Mouse (Mus musculus) lung, embryonic 16.5 days (tissue): ENCODE measurements around the gene Wapl. TPM values are rescaled to one million over a fixed set of nuclear protein-coding genes. Genes with fewer than 3 reads are reported as not detected.

Experiments used
- ATAC-seq: fragments of 200-750 bp; cut with Nextera tagmentation; 2 replicates; pipeline ENCODE4 v1.8.0; 2017; ENCODE audit warnings: low read depth, mild to moderate bottlenecking, moderate library complexity
- H3K27ac ChIP-seq: fragments of 300-500 bp; sonication (generic); 2 replicates; pipeline ENCODE4 v1.5.1; 2014; ENCODE audit warnings: mild to moderate bottlenecking, control low read depth, low read length
- H3K27me3 ChIP-seq: fragments of 300-500 bp; sonication (generic); 2 replicates; pipeline ENCODE4 v1.6.1; 2014; ENCODE audit warnings: low read depth, low read length, mixed read lengths; ENCODE audit not compliant: control insufficient read depth, insufficient read depth
- H3K36me3 ChIP-seq: fragments of 300-500 bp; sonication (generic); 2 replicates; pipeline ENCODE4 v1.6.1; 2014; ENCODE audit warnings: low read length; ENCODE audit not compliant: control insufficient read depth, insufficient read depth
- H3K4me1 ChIP-seq: fragments of 300-500 bp; sonication (generic); replicated peaks from 2 replicates; pipeline ENCODE4 v1.6.1; 2014; ENCODE audit warnings: low read length, mixed read lengths; ENCODE audit not compliant: control insufficient read depth, insufficient read depth
- H3K4me2 ChIP-seq: fragments of 300-500 bp; sonication (generic); 2 replicates; pipeline ENCODE4 v1.6.1; 2014; ENCODE audit warnings: low read depth, low read length, control low read depth
- H3K4me3 ChIP-seq: fragments of 300-500 bp; sonication (generic); 2 replicates; pipeline ENCODE4 v1.5.1; 2014; ENCODE audit warnings: mild to moderate bottlenecking, low read length, control low read depth
- H3K9ac ChIP-seq: fragments of 300-500 bp; sonication (generic); 2 replicates; pipeline ENCODE4 v1.6.1; 2014; ENCODE audit warnings: low read length, control low read depth
- H3K9me3 ChIP-seq: fragments of 300-500 bp; sonication (generic); 2 replicates; pipeline ENCODE4 v1.6.1; 2016; ENCODE audit warnings: low read length; ENCODE audit not compliant: control insufficient read depth
- WGBS: fragments of 180-500 bp; shearing (Covaris S2); extraction: QIAGEN DNeasy Blood & Tissue Kit; methylation state at CpG from one replicate; pipeline ENCODE4 v1.1.7; 2014; 5-methylcytosine and 5-hydroxymethylcytosine counted together
- polyA plus RNA-seq: library from polyadenylated mRNA; unstranded; fragments of >200 nt; fragmentation: Nextera tagmentation; extraction: Ambion mirVana; gene quantifications from 2 replicates; pipeline ENCODE4 v1.2.1, GENCODE M21; 2015

The Wapl gene
- polyA plus RNA-seq, 1 experiment from 2014 or later: 20.8 TPM

GRCm38 (mm10) chr14:34660788-34661591 is 12.7 kb upstream of the Wapl start:
- WGBS: 15% methylated on average over 22 of the region's 22 CpGs
- no peak overlapping the region for H3K27ac ChIP-seq
- 0 out of 2 replicates have a peak, but pooled peaks have one; percentile 23 for ATAC-seq
- peaks cover 9% of the 10 kb centered on the region for H3K4me1 ChIP-seq
- H3K9ac ChIP-seq: no peak overlapping the region; the same call in 1 of the 2 replicates
- no peaks in the 10 kb centered on the region for H3K36me3 ChIP-seq
- H3K9me3 ChIP-seq: no peaks in the 10 kb centered on the region
- H3K27me3 ChIP-seq: peaks cover 10% of the 10 kb centered on the region; the same call in 1 of the 2 replicates
- peak overlapping the region; percentile 93 for H3K4me2 ChIP-seq
- peak overlapping the region; percentile 60 for H3K4me3 ChIP-seq

- peak overlapping the region; percentile 93 for H3K4me2 ChIP-seq
- H3K9me3 ChIP-seq: no peaks in the 10 kb centered on the region
- WGBS: under 1% methylated on average over 39 of the region's 39 CpGs
- ATAC-seq: peak; percentile 63
- peaks cover 9% of the 10 kb centered on the region for H3K4me1 ChIP-seq
- peak overlapping the region; percentile 60 for H3K4me3 ChIP-seq
- H3K27ac ChIP-seq: no peak overlapping the region
- H3K36me3 ChIP-seq: no peaks in the 10 kb centered on the region
- peaks cover 10% of the 10 kb centered on the region; the same call in 1 of the 2 replicates for H3K27me3 ChIP-seq
- H3K9ac ChIP-seq: peak overlapping the region; percentile 64
Observed at GRCm38 (mm10) chr14:34661621-34662477, 11.9 kb upstream of the Wapl start.

GRCm38 (mm10) chr14:34662478-34662826 is 11.3 kb upstream of the Wapl start:
- Histone ChIP-seq H3K36me3 (no peaks in the 10 kb centered on the region), H3K27ac (no peak overlapping the region), H3K4me2 (peak overlapping the region; percentile 93), H3K4me1 (peaks cover 9% of the 10 kb centered on the region), H3K4me3 (peak overlapping the region; percentile 60), H3K27me3 (peaks cover 10% of the 10 kb centered on the region; the same call in 1 of the 2 replicates), H3K9me3 (no peaks in the 10 kb centered on the region), H3K9ac (peak overlapping the region; percentile 64; the same call in 1 of the 2 replicates)
- 18% methylated on average over 4 of the region's 4 CpGs for WGBS
- no peak for ATAC-seq

GRCm38 (mm10) chr14:34663381-34663780 is 10.3 kb upstream of the Wapl start:
- Histone ChIP-seq H3K27me3 (peaks cover 10% of the 10 kb centered on the region; the same call in 1 of the 2 replicates), H3K36me3 (no peaks in the 10 kb centered on the region), H3K4me3 (no peak overlapping the region), H3K4me2 (no peak overlapping the region), H3K4me1 (peaks cover 9% of the 10 kb centered on the region), H3K27ac (no peak overlapping the region), H3K9ac (no peak overlapping the region), H3K9me3 (no peaks in the 10 kb centered on the region)
- ATAC-seq: no peak
- 53% methylated on average over 1 of the region's 1 CpGs for WGBS

- WGBS: 50% methylated on average over 3 of the region's 3 CpGs
Observed at GRCm38 (mm10) chr14:34669082-34669481, 4.6 kb upstream of the Wapl start.

GRCm38 (mm10) chr14:34670256-34670655 is 3.5 kb upstream of the Wapl start:
- ATAC-seq: no peak
- H3K36me3 ChIP-seq: no peaks in the 10 kb centered on the region
- peaks cover 8% of the 10 kb centered on the region; the same call in 1 of the 2 replicates for H3K4me1 ChIP-seq
- 48% methylated on average over 2 of the region's 2 CpGs for WGBS
- H3K4me3 ChIP-seq: no peak overlapping the region
- no peak overlapping the region for H3K4me2 ChIP-seq
- H3K27me3 ChIP-seq: no peaks in the 10 kb centered on the region
- no peak overlapping the region for H3K27ac ChIP-seq
- H3K9ac ChIP-seq: no peak overlapping the region
- H3K9me3 ChIP-seq: no peaks in the 10 kb centered on the region

More at GRCm38 (mm10) chr14:34669082-34669481, 4.6 kb upstream of the Wapl start:
- Histone ChIP-seq H3K36me3 (no peaks in the 10 kb centered on the region), H3K9me3 (no peaks in the 10 kb centered on the region), H3K4me2 (no peak overlapping the region), H3K9ac (no peak overlapping the region), H3K27me3 (no peaks in the 10 kb centered on the region), H3K4me1 (peaks cover 8% of the 10 kb centered on the region; the same call in 1 of the 2 replicates), H3K27ac (no peak overlapping the region), H3K4me3 (no peak overlapping the region)
- no peak for ATAC-seq

GRCm38 (mm10) chr14:34674229-34674791 is 582 bp downstream of the Wapl start:
- H3K4me3 ChIP-seq: peak overlapping the region; percentile 97
- no peaks in the 10 kb centered on the region; the same call in 1 of the 2 replicates for H3K36me3 ChIP-seq
- H3K4me2 ChIP-seq: peak overlapping the region; percentile 61
- peak overlapping the region; percentile 98 for H3K9ac ChIP-seq
- peak overlapping the region; percentile 93 for H3K27ac ChIP-seq
- peak; percentile 34 for ATAC-seq
- under 1% methylated on average over 45 of the region's 52 CpGs for WGBS
- H3K27me3 ChIP-seq: no peaks in the 10 kb centered on the region
- H3K4me1 ChIP-seq: peaks cover 10% of the 10 kb centered on the region
- H3K9me3 ChIP-seq: no peaks in the 10 kb centered on the region

- peaks cover 10% of the 10 kb centered on the region for H3K4me1 ChIP-seq
- peak overlapping the region; percentile 98 for H3K9ac ChIP-seq
- no peaks in the 10 kb centered on the region; the same call in 1 of the 2 replicates for H3K36me3 ChIP-seq
- no peaks in the 10 kb centered on the region for H3K9me3 ChIP-seq
- no peaks in the 10 kb centered on the region for H3K27me3 ChIP-seq
- no peak for ATAC-seq
- H3K4me3 ChIP-seq: peak overlapping the region; percentile 97
- peak overlapping the region; percentile 61 for H3K4me2 ChIP-seq
- 17% methylated on average over 9 of the region's 9 CpGs for WGBS
- peak overlapping the region; percentile 93 for H3K27ac ChIP-seq
Observed at GRCm38 (mm10) chr14:34674932-34675331, 1.2 kb downstream of the Wapl start.
